Mouse (Mus musculus): ENCODE results near the gene Lyrm1. TPM values are rescaled to one million over a fixed set of nuclear protein-coding genes. Genes with fewer than 3 reads are reported as not detected.

The Lyrm1 gene
- polyA plus RNA-seq, 1 experiment from 2014 or later = 22.7 TPM

GRCm38 (mm10) chr7:119861335-119862091 lies 34.1 kb upstream of the Lyrm1 start:
- peaks cover 12% of the 10 kb centered on the region for H3K4me1 ChIP-seq (replicated peaks)
- peak; percentile 79 for ATAC-seq (ENCODE audit: low FRiP score, low read depth)
- WGBS = 23% methylated on average over 6 of the region's 6 CpGs
- no peak overlapping the region for H3K9ac ChIP-seq
- peak overlapping the region; percentile 59 for H3K27ac ChIP-seq (replicated peaks)
- no peaks in the 10 kb centered on the region for H3K27me3 ChIP-seq
- H3K9me3 ChIP-seq = no peaks in the 10 kb centered on the region
- H3K4me2 ChIP-seq = no peak overlapping the region
- H3K4me3 ChIP-seq = no peak overlapping the region
- peaks cover 12% of the 10 kb centered on the region; the same call in 1 of the 2 replicates for H3K36me3 ChIP-seq

- no peak overlapping the region for H3K9ac ChIP-seq
- peaks cover 12% of the 10 kb centered on the region; the same call in 1 of the 2 replicates for H3K36me3 ChIP-seq
- H3K27ac ChIP-seq (replicated peaks) = peak overlapping the region; percentile 59
- peaks cover 12% of the 10 kb centered on the region for H3K4me1 ChIP-seq (replicated peaks)
- no peak overlapping the region for H3K4me3 ChIP-seq
- no peak for ATAC-seq (ENCODE audit: low FRiP score, low read depth)
- H3K9me3 ChIP-seq = no peaks in the 10 kb centered on the region
- 57% methylated on average over 1 of the region's 1 CpGs for WGBS
- no peak overlapping the region for H3K4me2 ChIP-seq
- no peaks in the 10 kb centered on the region for H3K27me3 ChIP-seq
These were observed 33.5 kb upstream of the Lyrm1 start for GRCm38 (mm10) chr7:119862167-119862566.

DNA sequence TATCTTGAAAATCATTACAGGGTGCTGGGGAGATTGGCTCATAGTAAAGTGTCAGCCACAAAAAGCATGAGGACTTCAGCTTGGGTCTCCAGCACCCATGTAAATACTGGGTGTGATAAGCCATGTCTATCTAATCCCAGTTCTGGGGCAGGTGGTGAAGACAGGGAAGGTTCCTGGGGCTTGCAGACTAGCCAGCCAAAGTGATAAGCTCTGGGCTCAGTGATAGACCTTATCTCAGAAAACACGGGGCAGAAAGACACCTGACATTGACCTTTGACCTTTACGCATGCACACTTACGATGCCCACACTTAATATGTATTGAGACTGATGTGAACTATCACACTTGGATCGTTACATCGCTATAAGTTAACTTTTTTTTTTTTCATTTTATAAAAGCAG lies 31.2 kb upstream of the Lyrm1 start:
- H3K36me3 ChIP-seq = no peaks in the 10 kb centered on the region
- no peak for ATAC-seq (ENCODE audit: low FRiP score, low read depth)
- WGBS = 91% methylated on average over 5 of the region's 5 CpGs

GRCm38 (mm10) chr7:119866136-119866535 lies 29.5 kb upstream of the Lyrm1 start:
- Histone ChIP-seq H3K9me3 (no peaks in the 10 kb centered on the region), H3K9ac (no peak overlapping the region), H3K4me2 (no peak overlapping the region), H3K27me3 (no peaks in the 10 kb centered on the region), H3K4me3 (no peak overlapping the region), H3K4me1 (replicated peaks) (peaks cover 12% of the 10 kb centered on the region), H3K27ac (replicated peaks) (no peak overlapping the region), H3K36me3 (no peaks in the 10 kb centered on the region)
- 57% methylated on average over 1 of the region's 1 CpGs for WGBS
- ATAC-seq (ENCODE audit: low FRiP score, low read depth) = no peak

More for the DNA sequence above, 31.2 kb upstream of the Lyrm1 start:
- Histone ChIP-seq H3K27me3 (no peaks in the 10 kb centered on the region), H3K27ac (replicated peaks) (no peak overlapping the region), H3K9me3 (no peaks in the 10 kb centered on the region), H3K9ac (no peak overlapping the region), H3K4me2 (no peak overlapping the region), H3K4me1 (replicated peaks) (peaks cover 12% of the 10 kb centered on the region), H3K4me3 (no peak overlapping the region)

GRCm38 (mm10) chr7:119872204-119872603 lies 23.5 kb upstream of the Lyrm1 start:
- Histone ChIP-seq H3K4me1 (replicated peaks) (no peaks in the 10 kb centered on the region), H3K27ac (replicated peaks) (no peak overlapping the region), H3K9me3 (no peaks in the 10 kb centered on the region), H3K4me2 (no peak overlapping the region), H3K27me3 (no peaks in the 10 kb centered on the region), H3K36me3 (no peaks in the 10 kb centered on the region), H3K9ac (no peak overlapping the region), H3K4me3 (no peak overlapping the region)
- no peak for ATAC-seq (ENCODE audit: low FRiP score, low read depth)
- WGBS = 92% methylated on average over 4 of the region's 4 CpGs

- Histone ChIP-seq H3K4me2 (no peak overlapping the region), H3K27ac (replicated peaks) (no peak overlapping the region), H3K36me3 (no peaks in the 10 kb centered on the region), H3K27me3 (no peaks in the 10 kb centered on the region), H3K4me1 (replicated peaks) (no peaks in the 10 kb centered on the region), H3K9ac (no peak overlapping the region), H3K4me3 (no peak overlapping the region), H3K9me3 (no peaks in the 10 kb centered on the region)
- 36% methylated on average over 2 of the region's 2 CpGs for WGBS
- ATAC-seq (ENCODE audit: low FRiP score, low read depth) = no peak
These were observed 22.6 kb upstream of the Lyrm1 start for GRCm38 (mm10) chr7:119873050-119873449.

- no peak overlapping the region for H3K4me3 ChIP-seq
These were observed 19.8 kb upstream of the Lyrm1 start for GRCm38 (mm10) chr7:119875776-119876440.

DNA sequence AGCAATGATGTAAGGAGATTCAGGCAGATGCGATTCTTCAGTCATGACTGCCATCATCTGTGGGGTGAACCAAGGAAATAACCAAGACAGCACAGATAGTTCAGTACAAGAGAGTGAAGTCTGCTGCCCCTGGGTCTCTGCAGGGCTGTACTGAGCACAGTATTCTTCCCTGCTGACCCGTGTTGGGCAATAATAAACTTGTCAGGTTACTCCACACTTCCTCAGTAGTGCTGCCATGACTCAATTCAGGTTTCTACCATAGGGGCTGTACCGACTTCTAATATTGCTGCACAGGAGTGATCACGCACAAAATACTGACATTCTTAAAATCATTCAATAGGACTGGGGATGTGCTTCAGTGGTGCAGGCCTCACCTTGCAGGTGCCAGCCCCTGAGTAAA lies 16.5 kb upstream of the Lyrm1 start:
- Histone ChIP-seq H3K9ac (no peak overlapping the region), H3K27me3 (no peaks in the 10 kb centered on the region), H3K4me2 (no peak overlapping the region), H3K9me3 (no peaks in the 10 kb centered on the region), H3K4me1 (replicated peaks) (no peaks in the 10 kb centered on the region), H3K36me3 (no peaks in the 10 kb centered on the region), H3K27ac (replicated peaks) (no peak overlapping the region), H3K4me3 (no peak overlapping the region)
- WGBS = 97% methylated on average over 4 of the region's 4 CpGs
- ATAC-seq (ENCODE audit: low FRiP score, low read depth) = no peak

More at GRCm38 (mm10) chr7:119875776-119876440, 19.8 kb upstream of the Lyrm1 start:
- Histone ChIP-seq H3K9ac (no peak overlapping the region), H3K36me3 (no peaks in the 10 kb centered on the region), H3K27me3 (no peaks in the 10 kb centered on the region), H3K9me3 (no peaks in the 10 kb centered on the region), H3K27ac (replicated peaks) (no peak overlapping the region), H3K4me1 (replicated peaks) (no peaks in the 10 kb centered on the region), H3K4me2 (no peak overlapping the region)
- no peak for ATAC-seq (ENCODE audit: low FRiP score, low read depth)
- 44% methylated on average over 3 of the region's 3 CpGs for WGBS

DNA sequence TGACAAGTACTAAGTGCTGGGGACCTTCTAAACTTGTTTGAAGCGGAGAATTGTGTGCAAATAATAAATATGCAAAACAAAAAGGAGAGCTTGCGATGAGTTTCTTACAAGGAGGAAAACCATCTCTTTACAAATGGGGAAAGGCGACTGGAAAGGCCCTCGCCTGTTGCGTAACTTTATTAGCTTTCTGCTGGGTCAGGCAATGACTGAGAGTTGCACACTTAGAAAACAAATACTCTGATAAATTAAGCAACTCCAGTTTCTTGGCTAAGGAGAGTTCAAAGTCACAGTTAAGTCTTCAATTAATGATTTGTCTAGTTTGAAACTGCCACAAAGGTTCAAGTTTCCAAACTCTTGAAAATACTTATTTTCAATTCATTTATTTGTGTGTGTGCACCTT lies 15.3 kb upstream of the Lyrm1 start:
- Histone ChIP-seq H3K36me3 (no peaks in the 10 kb centered on the region), H3K4me2 (no peak overlapping the region), H3K4me1 (replicated peaks) (no peaks in the 10 kb centered on the region), H3K9me3 (no peaks in the 10 kb centered on the region), H3K27ac (replicated peaks) (no peak overlapping the region), H3K27me3 (no peaks in the 10 kb centered on the region), H3K4me3 (no peak overlapping the region), H3K9ac (no peak overlapping the region)
- WGBS = 90% methylated on average over 5 of the region's 5 CpGs
- no peak for ATAC-seq (ENCODE audit: low FRiP score, low read depth)

DNA sequence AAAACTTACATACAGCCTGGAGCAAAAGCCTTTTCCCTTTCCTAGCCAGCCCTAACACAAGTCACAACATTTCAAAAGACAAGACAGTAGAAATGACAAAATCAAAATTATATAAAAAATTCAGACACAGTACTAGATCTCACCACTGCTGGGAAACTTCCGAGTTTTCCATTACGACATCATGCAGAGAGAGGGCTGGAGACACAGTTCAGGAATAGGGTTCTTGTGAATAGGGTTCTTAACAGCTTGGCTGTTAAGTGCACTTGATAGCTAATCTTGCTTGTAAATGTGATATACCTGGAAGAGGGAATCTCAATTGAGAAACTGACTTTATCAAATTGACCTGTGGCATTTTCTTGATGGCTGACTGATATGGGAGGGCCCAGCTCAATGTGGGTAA lies 14.4 kb upstream of the Lyrm1 start:
- no peak for ATAC-seq (ENCODE audit: low FRiP score, low read depth)
- Histone ChIP-seq H3K36me3 (no peaks in the 10 kb centered on the region), H3K4me1 (replicated peaks) (no peaks in the 10 kb centered on the region), H3K27ac (replicated peaks) (no peak overlapping the region), H3K4me3 (no peak overlapping the region), H3K4me2 (no peak overlapping the region), H3K9ac (no peak overlapping the region), H3K27me3 (no peaks in the 10 kb centered on the region), H3K9me3 (no peaks in the 10 kb centered on the region)
- 88% methylated on average over 2 of the region's 2 CpGs for WGBS

GRCm38 (mm10) chr7:119887887-119888286 lies 7.8 kb upstream of the Lyrm1 start:
- H3K4me3 ChIP-seq = no peak overlapping the region
- no peak overlapping the region for H3K4me2 ChIP-seq
- H3K27ac ChIP-seq (replicated peaks) = no peak overlapping the region
- peaks cover 7% of the 10 kb centered on the region; the same call in 1 of the 2 replicates for H3K4me1 ChIP-seq (replicated peaks)
- no peak overlapping the region for H3K9ac ChIP-seq
- H3K27me3 ChIP-seq = no peaks in the 10 kb centered on the region
- ATAC-seq (ENCODE audit: low FRiP score, low read depth) = no peak
- 95% methylated on average over 4 of the region's 4 CpGs for WGBS
- H3K9me3 ChIP-seq = no peaks in the 10 kb centered on the region
- no peaks in the 10 kb centered on the region for H3K36me3 ChIP-seq

DNA sequence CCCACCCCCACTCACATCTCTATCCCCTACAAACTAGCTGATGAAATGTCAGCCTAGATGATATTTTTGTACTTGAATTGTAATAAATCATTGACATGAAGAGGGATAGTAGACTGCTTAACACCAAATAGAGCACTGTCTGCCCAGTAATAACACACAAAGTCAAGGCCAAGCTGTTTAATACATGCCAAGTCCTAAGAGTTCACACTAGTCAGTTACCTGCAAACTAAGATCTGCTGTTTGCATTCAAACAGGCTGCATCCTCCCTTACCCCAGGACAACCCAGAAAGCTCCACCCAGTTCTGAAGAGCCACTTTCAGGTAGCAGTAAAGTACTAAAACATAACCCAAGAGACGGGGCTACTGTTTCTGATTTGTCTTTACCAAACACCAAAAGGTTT lies 3.5 kb upstream of the Lyrm1 start:
- Histone ChIP-seq H3K9ac (no peak overlapping the region), H3K4me1 (replicated peaks) (peaks cover 34% of the 10 kb centered on the region), H3K36me3 (no peaks in the 10 kb centered on the region), H3K27ac (replicated peaks) (no peak overlapping the region), H3K27me3 (no peaks in the 10 kb centered on the region), H3K4me3 (no peak overlapping the region), H3K4me2 (no peak overlapping the region), H3K9me3 (no peaks in the 10 kb centered on the region)
- WGBS = 94% methylated on average over 1 of the region's 1 CpGs
- no peak for ATAC-seq (ENCODE audit: low FRiP score, low read depth)

Measured in hindbrain, embryonic 15.5 days (tissue).